Mouse (Mus musculus): ENCODE results near the gene Acmsd. TPM values are rescaled to one million over a fixed set of nuclear protein-coding genes. Genes with fewer than 3 reads are reported as not detected.

Acmsd gene
- polyA plus RNA-seq, 1 experiment = 0.43 TPM

GRCm38 (mm10) chr1:127785882-127786281, 56.7 kb downstream of the Acmsd start:
- no peaks in the 10 kb centered on the region for H3K36me3 ChIP-seq (ENCODE audit: control insufficient read depth, insufficient read depth, low read length)
- no peak for TF ChIP-seq CTCF (IDR thresholded peaks at IDR 0.05; ENCODE audit: extremely low read depth, insufficient read depth, insufficient read length, insufficient replicate concordance)
- no peak for TF ChIP-seq POLR2A (IDR thresholded peaks at IDR 0.05; ENCODE audit: low read depth, low read length)
- no peak overlapping the region for H3K4me3 ChIP-seq (ENCODE audit: extremely low read depth, insufficient read depth, insufficient read length)
- no peak for DNase-seq (ENCODE audit: low read depth in 1 of 2, low spot score in 2 of 2)
- no peak overlapping the region for H3K27ac ChIP-seq (ENCODE audit: insufficient read depth, low read length)
- WGBS = 35% methylated on average over 1 of the region's 1 CpGs
- H3K4me1 ChIP-seq (ENCODE audit: control insufficient read depth, insufficient read depth, insufficient read length) = peaks cover 12% of the 10 kb centered on the region; the same call in 1 of the 2 replicates
- no peaks in the 10 kb centered on the region for H3K27me3 ChIP-seq (ENCODE audit: control insufficient read depth, insufficient read depth, low read length)

GRCm38 (mm10) chr1:127788943-127789342, 59.7 kb downstream of the Acmsd start:
- Histone ChIP-seq H3K27me3 (ENCODE audit: control insufficient read depth, insufficient read depth, low read length) (no peaks in the 10 kb centered on the region), H3K36me3 (ENCODE audit: control insufficient read depth, insufficient read depth, low read length) (peaks cover 4% of the 10 kb centered on the region; the same call in 1 of the 2 replicates), H3K27ac (ENCODE audit: insufficient read depth, low read length) (no peak overlapping the region), H3K4me3 (ENCODE audit: extremely low read depth, insufficient read depth, insufficient read length) (no peak overlapping the region), H3K4me1 (ENCODE audit: control insufficient read depth, insufficient read depth, insufficient read length) (peaks cover 4% of the 10 kb centered on the region; the same call in 1 of the 2 replicates)
- DNase-seq (ENCODE audit: low read depth in 1 of 2, low spot score in 2 of 2) = no peak
- 91% methylated on average over 6 of the region's 6 CpGs for WGBS
- TF ChIP-seq CTCF (IDR thresholded peaks at IDR 0.05; ENCODE audit: extremely low read depth, insufficient read depth, insufficient read length, insufficient replicate concordance) (no peak), POLR2A (IDR thresholded peaks at IDR 0.05; ENCODE audit: low read depth, low read length) (no peak)

- H3K36me3 ChIP-seq (ENCODE audit: control insufficient read depth, insufficient read depth, low read length) = peaks cover 8% of the 10 kb centered on the region; the same call in 1 of the 2 replicates
- no peaks in the 10 kb centered on the region for H3K27me3 ChIP-seq (ENCODE audit: control insufficient read depth, insufficient read depth, low read length)
- H3K4me3 ChIP-seq (ENCODE audit: extremely low read depth, insufficient read depth, insufficient read length) = no peak overlapping the region
- 98% methylated on average over 1 of the region's 1 CpGs for WGBS
- no peak overlapping the region for H3K27ac ChIP-seq (ENCODE audit: insufficient read depth, low read length)
- no peaks in the 10 kb centered on the region for H3K4me1 ChIP-seq (ENCODE audit: control insufficient read depth, insufficient read depth, insufficient read length)
- no peak for TF ChIP-seq CTCF (IDR thresholded peaks at IDR 0.05; ENCODE audit: extremely low read depth, insufficient read depth, insufficient read length, insufficient replicate concordance)
- no peak for TF ChIP-seq POLR2A (IDR thresholded peaks at IDR 0.05; ENCODE audit: low read depth, low read length)
- DNase-seq (ENCODE audit: low read depth in 1 of 2, low spot score in 2 of 2) = no peak
Observed at GRCm38 (mm10) chr1:127793459-127793858, 64.2 kb downstream of the Acmsd start.

- DNase-seq (ENCODE audit: low read depth in 1 of 2, low spot score in 2 of 2) = no peak
- H3K4me3 ChIP-seq (ENCODE audit: extremely low read depth, insufficient read depth, insufficient read length) = no peak overlapping the region
- TF ChIP-seq CTCF (IDR thresholded peaks at IDR 0.05; ENCODE audit: extremely low read depth, insufficient read depth, insufficient read length, insufficient replicate concordance) (no peak), POLR2A (IDR thresholded peaks at IDR 0.05; ENCODE audit: low read depth, low read length) (no peak)
- H3K36me3 ChIP-seq (ENCODE audit: control insufficient read depth, insufficient read depth, low read length) = peaks cover 13% of the 10 kb centered on the region
- 93% methylated on average over 6 of the region's 6 CpGs for WGBS
- no peak overlapping the region for H3K27ac ChIP-seq (ENCODE audit: insufficient read depth, low read length)
- no peaks in the 10 kb centered on the region for H3K4me1 ChIP-seq (ENCODE audit: control insufficient read depth, insufficient read depth, insufficient read length)
- no peaks in the 10 kb centered on the region for H3K27me3 ChIP-seq (ENCODE audit: control insufficient read depth, insufficient read depth, low read length)
Observed at GRCm38 (mm10) chr1:127795087-127795769, 66.0 kb downstream of the Acmsd start.

- no peak overlapping the region for H3K4me3 ChIP-seq (ENCODE audit: extremely low read depth, insufficient read depth, insufficient read length)
- peaks cover 15% of the 10 kb centered on the region for H3K36me3 ChIP-seq (ENCODE audit: control insufficient read depth, insufficient read depth, low read length)
- peak in 1 of 2 experiments; percentile 45 for DNase-seq (ENCODE audit: low read depth in 1 of 2, low spot score in 2 of 2)
- H3K4me1 ChIP-seq (ENCODE audit: control insufficient read depth, insufficient read depth, insufficient read length) = no peaks in the 10 kb centered on the region
- WGBS = 45% methylated on average over 4 of the region's 4 CpGs
- TF ChIP-seq CTCF (IDR thresholded peaks at IDR 0.05; ENCODE audit: extremely low read depth, insufficient read depth, insufficient read length, insufficient replicate concordance) = no peak
- TF ChIP-seq POLR2A (IDR thresholded peaks at IDR 0.05; ENCODE audit: low read depth, low read length) = no peak
- H3K27me3 ChIP-seq (ENCODE audit: control insufficient read depth, insufficient read depth, low read length) = no peaks in the 10 kb centered on the region
- no peak overlapping the region for H3K27ac ChIP-seq (ENCODE audit: insufficient read depth, low read length)
Observed at GRCm38 (mm10) chr1:127796341-127796740, 67.1 kb downstream of the Acmsd start.

- H3K36me3 ChIP-seq (ENCODE audit: control insufficient read depth, insufficient read depth, low read length) = peaks cover 16% of the 10 kb centered on the region
- H3K4me3 ChIP-seq (ENCODE audit: extremely low read depth, insufficient read depth, insufficient read length) = no peak overlapping the region
- H3K27ac ChIP-seq (ENCODE audit: insufficient read depth, low read length) = no peak overlapping the region
- WGBS = 77% methylated on average over 1 of the region's 1 CpGs
- DNase-seq (ENCODE audit: low read depth in 1 of 2, low spot score in 2 of 2) = no peak
- H3K27me3 ChIP-seq (ENCODE audit: control insufficient read depth, insufficient read depth, low read length) = no peaks in the 10 kb centered on the region
- TF ChIP-seq CTCF (IDR thresholded peaks at IDR 0.05; ENCODE audit: extremely low read depth, insufficient read depth, insufficient read length, insufficient replicate concordance) (no peak), POLR2A (IDR thresholded peaks at IDR 0.05; ENCODE audit: low read depth, low read length) (no peak)
- no peaks in the 10 kb centered on the region for H3K4me1 ChIP-seq (ENCODE audit: control insufficient read depth, insufficient read depth, insufficient read length)
Observed at GRCm38 (mm10) chr1:127796752-127797151, 67.5 kb downstream of the Acmsd start.

GRCm38 (mm10) chr1:127802916-127803315, 73.7 kb downstream of the Acmsd start:
- H3K27ac ChIP-seq (ENCODE audit: insufficient read depth, low read length) = no peak overlapping the region
- no peaks in the 10 kb centered on the region for H3K27me3 ChIP-seq (ENCODE audit: control insufficient read depth, insufficient read depth, low read length)
- TF ChIP-seq CTCF (IDR thresholded peaks at IDR 0.05; ENCODE audit: extremely low read depth, insufficient read depth, insufficient read length, insufficient replicate concordance) (no peak), POLR2A (IDR thresholded peaks at IDR 0.05; ENCODE audit: low read depth, low read length) (no peak)
- H3K4me1 ChIP-seq (ENCODE audit: control insufficient read depth, insufficient read depth, insufficient read length) = no peaks in the 10 kb centered on the region
- H3K4me3 ChIP-seq (ENCODE audit: extremely low read depth, insufficient read depth, insufficient read length) = no peak overlapping the region
- peaks cover 36% of the 10 kb centered on the region for H3K36me3 ChIP-seq (ENCODE audit: control insufficient read depth, insufficient read depth, low read length)
- no peak for DNase-seq (ENCODE audit: low read depth in 1 of 2, low spot score in 2 of 2)
- WGBS = 96% methylated on average over 8 of the region's 8 CpGs
